Mouse (Mus musculus): ENCODE measurements at regions not wholly inside any gene's neighbourhood (a gene's known extent, or its start where the extent isn't known, plus 50 kb on each side); places are given as distances from the start of the nearest gene placed in this dataset.
A peak's percentile ranks its signal among the peaks of the same experiment; 100 is the strongest.

- intact Hi-C loops (cut with DNase I) = no loop called here
- DNase-seq (ENCODE audit: extremely low spot score in 1 of 2, low spot score in 2 of 2) = no peak
Measured at GRCm38 (mm10) chr7:111354066-111354465, 271.2 kb upstream of the Eif4g2 start.

GRCm38 (mm10) chr7:111352176-111352575 is 269.3 kb upstream of the Eif4g2 start:
- no peak for DNase-seq (ENCODE audit: extremely low spot score in 1 of 2, low spot score in 2 of 2)
- intact Hi-C loops (cut with DNase I) = no loop called here

- DNase-seq (ENCODE audit: extremely low spot score in 1 of 2, low spot score in 2 of 2) = no peak
- intact Hi-C loops (cut with DNase I) = no loop called here
Measured at GRCm38 (mm10) chr7:111345117-111345516, 262.3 kb upstream of the Eif4g2 start.

- no peak for DNase-seq (ENCODE audit: extremely low spot score in 1 of 2, low spot score in 2 of 2)
- intact Hi-C loops (cut with DNase I) = no loop called here
Measured at GRCm38 (mm10) chr7:111337053-111337452, 254.2 kb upstream of the Eif4g2 start.

- intact Hi-C loops (cut with DNase I) = no loop called here
- peak in 1 of 2 experiments; percentile 23 for DNase-seq (ENCODE audit: extremely low spot score in 1 of 2, low spot score in 2 of 2)
Measured at GRCm38 (mm10) chr7:111322901-111323300, 240.1 kb upstream of the Eif4g2 start.

- intact Hi-C loops (cut with DNase I) = no loop called here
- DNase-seq (ENCODE audit: extremely low spot score in 1 of 2, low spot score in 2 of 2) = no peak
Measured at GRCm38 (mm10) chr7:111319917-111320316, 237.1 kb upstream of the Eif4g2 start.

- intact Hi-C loops (cut with DNase I) = no loop called here
- DNase-seq (ENCODE audit: extremely low spot score in 1 of 2, low spot score in 2 of 2) = no peak
Measured at GRCm38 (mm10) chr7:111316479-111316990, 233.7 kb upstream of the Eif4g2 start.

- intact Hi-C loops (cut with DNase I) = no loop called here
- no peak for DNase-seq (ENCODE audit: extremely low spot score in 1 of 2, low spot score in 2 of 2)
Measured at GRCm38 (mm10) chr7:111313921-111314320, 231.1 kb upstream of the Eif4g2 start.

- no peak for DNase-seq (ENCODE audit: extremely low spot score in 1 of 2, low spot score in 2 of 2)
- intact Hi-C loops (cut with DNase I) = no loop called here
Measured at GRCm38 (mm10) chr7:111305196-111305595, 222.4 kb upstream of the Eif4g2 start.

- peak; percentile 28 to 52 for DNase-seq (ENCODE audit: extremely low spot score in 1 of 2, low spot score in 2 of 2)
- intact Hi-C loops (cut with DNase I) = no loop called here
Measured at GRCm38 (mm10) chr7:111301791-111302488, 219.1 kb upstream of the Eif4g2 start.

GRCm38 (mm10) chr7:111297174-111297902 is 214.5 kb upstream of the Eif4g2 start:
- peak in 1 of 2 experiments; percentile 50 for DNase-seq (ENCODE audit: extremely low spot score in 1 of 2, low spot score in 2 of 2)
- intact Hi-C loops (cut with DNase I) = no loop called here

GRCm38 (mm10) chr7:111283411-111283955 is 200.7 kb upstream of the Eif4g2 start:
- intact Hi-C loops (cut with DNase I) = no loop called here
- DNase-seq (ENCODE audit: extremely low spot score in 1 of 2, low spot score in 2 of 2) = no peak

- intact Hi-C loops (cut with DNase I) = no loop called here
- no peak for DNase-seq (ENCODE audit: extremely low spot score in 1 of 2, low spot score in 2 of 2)
Measured at GRCm38 (mm10) chr7:111282314-111282713, 199.5 kb upstream of the Eif4g2 start.

- intact Hi-C loops (cut with DNase I) = loop anchor here (10.0 kb wide), 1 partner anchor 497 kb away; the partner anchor contains the start of gene Galnt18
- DNase-seq (ENCODE audit: extremely low spot score in 1 of 2, low spot score in 2 of 2) = no peak
Measured at GRCm38 (mm10) chr7:111277703-111278102, 194.9 kb upstream of the Eif4g2 start.

GRCm38 (mm10) chr7:111273839-111274238 is 191.0 kb upstream of the Eif4g2 start:
- no peak for DNase-seq (ENCODE audit: extremely low spot score in 1 of 2, low spot score in 2 of 2)
- intact Hi-C loops (cut with DNase I) = loop anchor here (10.0 kb wide), 1 partner anchor 501 kb away; the partner anchor contains the start of gene Galnt18

- intact Hi-C loops (cut with DNase I) = loop anchor here (10.0 kb wide), 1 partner anchor 504 kb away; the partner anchor contains the start of gene Galnt18
- DNase-seq (ENCODE audit: extremely low spot score in 1 of 2, low spot score in 2 of 2) = no peak
Measured at GRCm38 (mm10) chr7:111270874-111271273, 188.0 kb upstream of the Eif4g2 start.

- intact Hi-C loops (cut with DNase I) = no loop called here
- DNase-seq (ENCODE audit: extremely low spot score in 1 of 2, low spot score in 2 of 2) = no peak
Measured at GRCm38 (mm10) chr7:111268197-111268596, 185.4 kb upstream of the Eif4g2 start.

- intact Hi-C loops (cut with DNase I) = no loop called here
- no peak for DNase-seq (ENCODE audit: extremely low spot score in 1 of 2, low spot score in 2 of 2)
Measured at GRCm38 (mm10) chr7:111263302-111263701, 180.5 kb upstream of the Eif4g2 start.

GRCm38 (mm10) chr7:111259630-111260574 is 177.1 kb upstream of the Eif4g2 start:
- intact Hi-C loops (cut with DNase I) = no loop called here
- DNase-seq (ENCODE audit: extremely low spot score in 1 of 2, low spot score in 2 of 2) = no peak
